Mouse (Mus musculus) lung, embryonic 15.5 days (tissue): ENCODE data around the gene S100pbp. TPM values are rescaled to one million over a fixed set of nuclear protein-coding genes. Genes with fewer than 3 reads are reported as not detected.
A peak's percentile ranks its signal among the peaks of the same experiment; 100 is the strongest.

Source experiments
- ATAC-seq: fragments of 200-750 bp; cut with Nextera tagmentation; 2 replicates; pipeline ENCODE4 v1.8.0; 2017; ENCODE audit warnings: moderate number of reproducible peaks, borderline replicate concordance; ENCODE audit not compliant: low FRiP score, low TSS enrichment; ENCODE audit errors: extremely low read depth
- H3K27ac ChIP-seq: fragments of 300-500 bp; sonication (generic); 2 replicates; pipeline ENCODE4 v1.5.1; 2015; ENCODE audit warnings: moderate library complexity, mild to moderate bottlenecking, inconsistent platforms
- H3K27me3 ChIP-seq: fragments of 300-500 bp; sonication (generic); 2 replicates; pipeline ENCODE4 v1.6.1; 2015; ENCODE audit warnings: inconsistent platforms
- H3K36me3 ChIP-seq: fragments of 300-500 bp; sonication (generic); 2 replicates; pipeline ENCODE4 v1.6.1; 2015; ENCODE audit warnings: inconsistent platforms
- H3K4me1 ChIP-seq: fragments of 300-500 bp; sonication (generic); 2 replicates; pipeline ENCODE4 v1.6.1; 2015; ENCODE audit warnings: inconsistent platforms
- H3K4me2 ChIP-seq: fragments of 300-500 bp; sonication (generic); 2 replicates; pipeline ENCODE4 v1.6.1; 2015; ENCODE audit warnings: inconsistent platforms, mild to moderate bottlenecking, moderate library complexity
- H3K4me3 ChIP-seq: fragments of 300-500 bp; sonication (generic); 2 replicates; pipeline ENCODE4 v1.5.1; 2015; ENCODE audit warnings: mild to moderate bottlenecking, inconsistent platforms
- H3K9ac ChIP-seq: fragments of 300-500 bp; sonication (generic); 2 replicates; pipeline ENCODE4 v1.6.1; 2015; ENCODE audit warnings: inconsistent platforms
- H3K9me3 ChIP-seq: fragments of 300-500 bp; sonication (generic); 2 replicates; pipeline ENCODE4 v1.6.1; 2016; ENCODE audit warnings: inconsistent platforms
- WGBS: fragments of 180-500 bp; shearing (Covaris S2); methylation state at CpG from one replicate; pipeline ENCODE4 v1.1.7; 2015; 5-methylcytosine and 5-hydroxymethylcytosine counted together
- polyA plus RNA-seq: library from polyadenylated mRNA; unstranded; fragments of >200 nt; fragmentation: Nextera tagmentation; extraction: Ambion mirVana; gene quantifications from 2 replicates; pipeline ENCODE4 v1.2.1, GENCODE M21; 2015

Gene S100pbp
- polyA plus RNA-seq, 1 experiment from 2014 or later = 13.5 TPM

DNA sequence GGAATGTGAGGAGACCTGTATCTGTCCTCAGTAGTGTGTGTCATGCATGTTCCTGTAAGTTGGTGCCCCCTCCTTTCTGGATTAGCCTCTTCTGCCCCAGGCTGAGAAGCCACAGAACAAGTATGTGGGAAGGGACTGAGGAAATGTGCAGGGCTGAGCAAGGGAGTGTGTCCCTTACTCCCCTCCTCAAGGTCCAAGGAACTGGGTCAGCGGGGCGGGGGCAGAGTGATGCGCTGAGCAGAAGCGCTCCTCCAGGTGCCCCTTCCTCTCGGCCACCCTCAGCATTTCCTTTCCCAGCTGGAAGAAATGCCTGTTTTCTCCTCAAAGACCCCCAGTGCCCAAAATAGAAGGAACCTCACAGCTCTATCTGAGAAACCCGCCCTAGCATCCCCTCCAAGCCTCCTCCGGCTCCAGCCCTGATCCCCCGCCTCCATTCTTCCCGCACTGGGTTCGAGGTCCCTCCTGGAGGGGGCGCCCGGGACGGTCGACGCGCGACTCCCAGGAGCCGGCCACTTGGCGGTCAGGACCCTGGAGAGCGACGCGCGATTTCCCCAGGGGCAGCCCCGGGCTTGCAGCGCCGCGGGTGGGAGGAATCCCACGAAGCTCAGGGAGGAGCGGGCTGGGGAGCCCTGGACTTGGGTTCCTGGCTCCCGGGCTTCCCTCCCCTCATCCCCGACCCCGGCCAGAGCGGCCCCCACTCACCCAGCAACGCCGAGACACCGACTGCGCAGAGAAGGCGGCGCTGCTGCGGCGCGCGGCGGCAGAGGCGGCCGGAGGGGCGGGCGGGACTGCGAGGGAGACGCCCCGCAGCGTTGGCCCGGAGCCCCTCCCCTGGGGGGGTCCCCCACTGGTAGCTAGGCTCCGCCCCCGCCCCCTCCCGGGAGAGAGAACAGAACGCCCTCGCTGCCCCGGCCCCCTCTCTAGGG lies 68.7 kb downstream of the S100pbp start:
- Histone ChIP-seq H3K9ac (no peak overlapping the region), H3K9me3 (no peaks in the 10 kb centered on the region), H3K27me3 (peaks cover 72% of the 10 kb centered on the region), H3K27ac (no peak overlapping the region), H3K4me2 (peak overlapping the region; percentile 91), H3K4me1 (peaks cover 22% of the 10 kb centered on the region), H3K36me3 (no peaks in the 10 kb centered on the region), H3K4me3 (peak overlapping the region; percentile 44)
- ATAC-seq = peak; percentile 60; the same call in 1 of the 2 replicates
- 2% methylated on average over 50 of the region's 59 CpGs for WGBS

- ATAC-seq = no peak
Observed at GRCm38 (mm10) chr4:129119708-129120107, 69.8 kb downstream of the S100pbp start.

DNA sequence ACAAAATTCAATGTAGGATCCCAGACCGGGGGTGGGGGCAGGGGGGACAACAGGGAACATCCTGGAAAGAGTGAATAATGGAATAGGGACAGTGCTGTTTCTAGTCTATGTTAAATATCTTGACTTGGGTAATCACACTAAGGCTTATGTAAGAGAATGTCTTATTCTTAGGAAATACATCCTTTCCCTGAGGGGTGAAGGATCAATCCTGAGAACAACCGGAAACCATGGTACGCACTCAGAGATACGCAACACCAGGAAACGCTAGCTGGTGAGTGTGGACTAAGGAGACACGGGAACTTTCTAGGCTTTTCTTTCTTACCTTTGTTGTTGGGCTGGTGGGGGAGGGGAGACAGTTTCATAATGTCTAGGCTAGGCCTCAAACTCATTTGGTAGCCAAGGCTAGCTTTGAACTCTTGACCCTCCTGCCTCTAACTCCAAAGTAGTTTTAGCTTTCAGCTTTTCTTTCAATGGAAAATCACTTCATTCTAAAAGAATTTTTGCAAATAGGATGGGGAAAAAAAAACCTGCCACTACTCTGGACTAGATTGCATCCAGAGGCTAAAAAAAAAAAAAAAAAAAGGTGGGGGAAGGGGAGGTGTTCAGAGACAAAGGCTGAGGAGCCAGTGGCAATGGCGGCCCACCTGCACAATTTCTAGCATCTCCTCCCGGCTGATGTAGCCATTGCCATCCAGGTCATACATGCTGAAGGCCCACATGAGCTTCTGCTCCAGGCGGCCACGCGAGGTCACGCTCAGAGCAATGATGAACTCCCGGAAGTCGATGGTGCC lies 71.6 kb downstream of the S100pbp start:
- Histone ChIP-seq H3K9ac (no peak overlapping the region), H3K4me3 (no peak overlapping the region), H3K4me1 (peaks cover 10% of the 10 kb centered on the region), H3K27me3 (peaks cover 56% of the 10 kb centered on the region), H3K9me3 (no peaks in the 10 kb centered on the region), H3K27ac (no peak overlapping the region), H3K36me3 (no peaks in the 10 kb centered on the region), H3K4me2 (no peak overlapping the region)
- ATAC-seq = no peak
- WGBS = 81% methylated on average over 14 of the region's 14 CpGs

More at GRCm38 (mm10) chr4:129119708-129120107, 69.8 kb downstream of the S100pbp start:
- Histone ChIP-seq H3K27ac (no peak overlapping the region), H3K27me3 (peaks cover 61% of the 10 kb centered on the region), H3K4me2 (no peak overlapping the region), H3K9me3 (no peaks in the 10 kb centered on the region), H3K4me3 (no peak overlapping the region), H3K4me1 (peaks cover 11% of the 10 kb centered on the region), H3K36me3 (no peaks in the 10 kb centered on the region), H3K9ac (no peak overlapping the region)
- 65% methylated on average over 10 of the region's 10 CpGs for WGBS

DNA sequence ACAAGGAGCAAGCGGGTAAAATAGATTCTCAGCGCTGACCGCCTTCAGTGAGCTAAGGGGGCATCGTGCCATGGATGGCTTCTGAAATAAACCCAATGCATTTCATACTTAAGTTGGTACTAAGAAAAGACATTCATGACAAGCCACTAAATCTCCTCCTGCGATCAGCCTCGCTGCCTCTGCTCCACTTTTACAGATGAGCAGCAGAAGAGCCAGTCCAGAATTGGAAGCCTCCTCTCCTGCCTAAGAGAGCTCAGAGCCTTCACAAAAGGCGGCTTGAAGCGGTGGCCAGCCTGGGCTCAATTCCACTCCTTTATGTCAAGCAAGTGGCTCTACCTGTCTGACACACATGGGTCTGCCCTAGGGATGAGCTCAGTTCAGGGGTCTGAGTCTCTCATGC lies 72.8 kb downstream of the S100pbp start:
- H3K27ac ChIP-seq = no peak overlapping the region
- no peaks in the 10 kb centered on the region for H3K36me3 ChIP-seq
- H3K4me2 ChIP-seq = no peak overlapping the region
- peaks cover 22% of the 10 kb centered on the region for H3K4me1 ChIP-seq
- H3K27me3 ChIP-seq = peaks cover 46% of the 10 kb centered on the region
- no peaks in the 10 kb centered on the region for H3K9me3 ChIP-seq
- H3K4me3 ChIP-seq = no peak overlapping the region
- no peak for ATAC-seq
- WGBS = 92% methylated on average over 8 of the region's 8 CpGs
- no peak overlapping the region for H3K9ac ChIP-seq

- Histone ChIP-seq H3K36me3 (no peaks in the 10 kb centered on the region), H3K4me1 (peaks cover 16% of the 10 kb centered on the region), H3K27me3 (peaks cover 15% of the 10 kb centered on the region), H3K9me3 (no peaks in the 10 kb centered on the region), H3K4me2 (peak overlapping the region; percentile 41; the same call in 1 of the 2 replicates), H3K27ac (no peak overlapping the region), H3K4me3 (no peak overlapping the region), H3K9ac (no peak overlapping the region)
- peak; percentile 62; the same call in 1 of the 2 replicates for ATAC-seq
- WGBS = 31% methylated on average over 28 of the region's 28 CpGs
Observed at GRCm38 (mm10) chr4:129113083-129113988, 76.2 kb downstream of the S100pbp start.

DNA sequence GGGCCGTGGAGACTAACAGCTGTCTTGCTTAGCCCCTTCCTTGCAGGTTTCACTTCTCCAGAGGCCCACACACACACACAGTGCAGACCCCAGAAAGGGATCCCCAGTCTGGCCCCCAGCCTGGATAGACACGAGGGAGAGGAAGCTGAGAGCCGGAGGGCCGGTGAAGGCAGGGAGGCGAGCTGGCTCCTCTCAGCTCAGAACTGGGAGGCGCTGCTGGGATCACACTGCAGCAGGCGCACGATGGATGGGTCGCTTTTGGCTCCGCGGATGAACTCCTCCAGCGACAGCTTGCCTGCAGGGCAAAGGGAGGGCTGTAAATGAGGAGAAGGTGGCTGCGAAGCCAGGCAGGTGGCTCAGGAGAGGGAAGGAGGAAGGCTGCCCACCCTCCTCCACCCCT lies 77.3 kb downstream of the S100pbp start:
- H3K4me2 ChIP-seq = peak overlapping the region; percentile 41
- peaks cover 22% of the 10 kb centered on the region for H3K4me1 ChIP-seq
- 0 out of 2 replicates have a peak, but pooled peaks have one; percentile 17 for ATAC-seq

DNA sequence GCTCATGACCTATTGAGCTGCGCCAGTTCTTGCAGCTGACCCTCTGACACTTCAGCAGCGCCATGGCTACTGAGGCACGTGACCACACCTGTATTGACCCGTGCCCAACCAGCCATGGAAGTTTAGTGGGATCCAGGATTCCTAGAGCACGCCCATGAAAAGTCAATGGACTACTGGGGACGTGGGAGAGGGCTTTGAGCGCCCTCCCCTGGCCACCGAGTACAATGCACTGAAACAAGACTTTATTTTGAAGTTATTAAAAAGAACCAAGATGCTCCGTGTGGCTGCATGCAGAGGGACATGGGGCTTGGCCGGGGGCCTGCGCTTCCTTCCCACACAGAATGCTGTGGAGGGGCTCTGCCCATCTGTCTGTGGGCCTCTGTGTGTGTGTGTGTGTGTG lies 78.2 kb downstream of the S100pbp start:
- Histone ChIP-seq H3K27ac (no peak overlapping the region), H3K27me3 (peaks cover 16% of the 10 kb centered on the region; the same call in 1 of the 2 replicates), H3K4me2 (no peak overlapping the region), H3K4me1 (peaks cover 28% of the 10 kb centered on the region), H3K9me3 (no peaks in the 10 kb centered on the region), H3K9ac (no peak overlapping the region), H3K36me3 (no peaks in the 10 kb centered on the region), H3K4me3 (no peak overlapping the region)
- ATAC-seq = no peak
- 48% methylated on average over 11 of the region's 11 CpGs for WGBS

More for the DNA sequence above, 77.3 kb downstream of the S100pbp start:
- H3K9ac ChIP-seq = no peak overlapping the region
- H3K4me3 ChIP-seq = peak overlapping the region; percentile 7; the same call in 1 of the 2 replicates
- no peaks in the 10 kb centered on the region for H3K36me3 ChIP-seq
- peak overlapping the region; percentile 34; the same call in 1 of the 2 replicates for H3K27ac ChIP-seq
- peaks cover 12% of the 10 kb centered on the region; the same call in 1 of the 2 replicates for H3K27me3 ChIP-seq
- 36% methylated on average over 13 of the region's 13 CpGs for WGBS
- H3K9me3 ChIP-seq = no peaks in the 10 kb centered on the region

- Histone ChIP-seq H3K9ac (no peak overlapping the region), H3K27me3 (peaks cover 22% of the 10 kb centered on the region), H3K36me3 (no peaks in the 10 kb centered on the region), H3K27ac (no peak overlapping the region), H3K4me2 (no peak overlapping the region), H3K4me3 (no peak overlapping the region), H3K9me3 (no peaks in the 10 kb centered on the region), H3K4me1 (peaks cover 34% of the 10 kb centered on the region)
- 80% methylated on average over 6 of the region's 6 CpGs for WGBS
- ATAC-seq = no peak
Observed at GRCm38 (mm10) chr4:129110804-129111203, 78.7 kb downstream of the S100pbp start.

DNA sequence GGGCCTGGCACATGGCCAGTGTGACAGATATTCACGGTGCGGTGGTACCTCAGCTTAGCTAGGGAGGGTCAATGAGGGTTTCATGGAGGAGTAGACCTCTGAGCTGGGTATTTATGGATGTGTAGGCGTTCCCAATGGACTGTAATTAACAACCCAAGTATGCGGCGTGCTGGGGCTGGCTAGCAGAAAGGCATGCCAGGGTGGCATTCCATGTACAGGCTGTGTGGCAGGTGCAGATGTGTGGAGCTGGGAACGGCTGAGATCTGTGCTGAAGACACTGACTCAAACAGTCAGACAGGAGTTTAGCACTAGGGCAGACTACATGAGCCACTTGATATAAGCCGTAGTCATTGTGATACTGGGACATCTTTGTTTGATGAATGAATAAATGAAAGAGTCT lies 80.9 kb downstream of the S100pbp start:
- peaks cover 34% of the 10 kb centered on the region for H3K27me3 ChIP-seq
- no peak overlapping the region for H3K9ac ChIP-seq
- no peaks in the 10 kb centered on the region for H3K36me3 ChIP-seq
- peaks cover 41% of the 10 kb centered on the region for H3K4me1 ChIP-seq
- no peak overlapping the region for H3K4me2 ChIP-seq
- 74% methylated on average over 7 of the region's 7 CpGs for WGBS
- no peak for ATAC-seq
- no peak overlapping the region for H3K4me3 ChIP-seq
- H3K9me3 ChIP-seq = no peaks in the 10 kb centered on the region
- H3K27ac ChIP-seq = no peak overlapping the region

DNA sequence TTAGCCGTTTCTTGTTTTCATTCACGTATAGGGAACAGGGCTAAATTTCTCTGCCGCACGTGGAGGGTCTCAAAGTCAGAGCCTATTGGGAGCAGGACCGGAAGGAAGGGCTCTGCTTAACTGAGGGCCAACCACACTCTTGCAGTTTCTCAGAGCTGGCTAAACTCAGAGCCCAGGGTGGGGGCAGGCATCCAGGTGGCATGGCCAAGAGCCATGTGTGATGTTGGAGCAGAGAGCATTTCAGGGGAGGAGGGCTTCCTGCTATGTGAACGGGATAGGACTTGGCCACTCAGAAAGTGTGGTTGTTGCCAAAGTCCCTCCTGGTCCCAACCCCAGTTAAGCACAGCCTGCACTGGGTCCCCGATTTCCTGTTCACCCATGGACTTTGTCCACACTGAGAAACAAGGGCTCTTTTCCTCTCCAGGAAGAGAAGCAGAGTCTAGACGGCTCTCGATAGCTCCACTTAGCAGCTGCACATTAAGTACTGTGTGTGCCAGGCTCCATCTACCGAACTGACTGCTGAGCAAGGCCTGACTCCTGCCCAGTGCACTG lies 82.1 kb downstream of the S100pbp start:
- WGBS = 53% methylated on average over 10 of the region's 10 CpGs

GRCm38 (mm10) chr4:129106073-129106472 lies 83.5 kb downstream of the S100pbp start:
- Histone ChIP-seq H3K36me3 (no peaks in the 10 kb centered on the region), H3K4me1 (peaks cover 26% of the 10 kb centered on the region), H3K27ac (no peak overlapping the region), H3K27me3 (peaks cover 32% of the 10 kb centered on the region), H3K9me3 (no peaks in the 10 kb centered on the region), H3K4me3 (peak overlapping the region; percentile 39), H3K9ac (0 out of 2 replicates have a peak overlapping the region, but pooled peaks have one; percentile 40), H3K4me2 (peak overlapping the region; percentile 62)
- 28% methylated on average over 9 of the region's 9 CpGs for WGBS
- no peak for ATAC-seq

More for the DNA sequence above, 82.1 kb downstream of the S100pbp start:
- Histone ChIP-seq H3K4me3 (no peak overlapping the region), H3K36me3 (no peaks in the 10 kb centered on the region), H3K27me3 (peaks cover 32% of the 10 kb centered on the region), H3K27ac (no peak overlapping the region), H3K4me2 (no peak overlapping the region), H3K4me1 (peaks cover 33% of the 10 kb centered on the region), H3K9me3 (no peaks in the 10 kb centered on the region), H3K9ac (no peak overlapping the region)
- ATAC-seq = no peak
